Mouse (Mus musculus) hindbrain, embryonic 14.5 days (tissue): ENCODE data around the gene Slc9a2. TPM values are rescaled to one million over a fixed set of nuclear protein-coding genes. Genes with fewer than 3 reads are reported as not detected.

Experiments
- ATAC-seq: fragments of 200-750 bp; cut with Nextera tagmentation; 2 replicates; pipeline ENCODE4 v1.8.0; 2017; ENCODE audit warnings: moderate number of reproducible peaks, mild to moderate bottlenecking, moderate TSS enrichment, moderate library complexity; ENCODE audit not compliant: low FRiP score
- DNase-seq: peaks from one replicate; pipeline ENCODE4 v3.0.0-alpha.2; 2015; ENCODE audit warnings: low spot score
- H3K27ac ChIP-seq: fragments of 300-500 bp; sonication (generic); 2 replicates; pipeline ENCODE4 v1.5.1; 2014; ENCODE audit warnings: mild to moderate bottlenecking, moderate library complexity
- H3K27me3 ChIP-seq: fragments of 300-500 bp; sonication (generic); 2 replicates; pipeline ENCODE4 v1.6.1; 2014; ENCODE audit warnings: mild to moderate bottlenecking, low read length, mixed read lengths; ENCODE audit not compliant: control insufficient read depth, insufficient read depth
- H3K36me3 ChIP-seq: fragments of 300-500 bp; sonication (generic); replicated peaks from 2 replicates; pipeline ENCODE4 v1.6.1; 2014; ENCODE audit not compliant: control insufficient read depth, insufficient read depth
- H3K4me1 ChIP-seq: fragments of 300-500 bp; sonication (generic); replicated peaks from 2 replicates; pipeline ENCODE4 v1.6.1; 2014; ENCODE audit warnings: antibody characterized with exemption, low read length, mixed read lengths; ENCODE audit not compliant: control insufficient read depth, insufficient read depth
- H3K4me2 ChIP-seq: fragments of 300-500 bp; sonication (generic); replicated peaks from 2 replicates; pipeline ENCODE4 v1.6.1; 2014; ENCODE audit warnings: mild to moderate bottlenecking, moderate library complexity
- H3K4me3 ChIP-seq: fragments of 300-500 bp; sonication (generic); replicated peaks from 2 replicates; pipeline ENCODE4 v1.5.1; 2014; ENCODE audit warnings: mild to moderate bottlenecking, low read length
- H3K9ac ChIP-seq: fragments of 300-500 bp; sonication (generic); 2 replicates; pipeline ENCODE4 v1.6.1; 2014
- H3K9me3 ChIP-seq: fragments of 300-500 bp; sonication (generic); 2 replicates; pipeline ENCODE4 v1.6.1; 2016; ENCODE audit warnings: low read length; ENCODE audit not compliant: control insufficient read depth
- WGBS: fragments of 180-500 bp; shearing (Covaris S2); extraction: QIAGEN DNeasy Blood & Tissue Kit; methylation state at CpG from one replicate; pipeline ENCODE4 v1.1.7; 2014; 5-methylcytosine and 5-hydroxymethylcytosine counted together
- polyA plus RNA-seq: library from polyadenylated mRNA; unstranded; fragments of >200 nt; fragmentation: Nextera tagmentation; extraction: Ambion mirVana; gene quantifications from 2 replicates; pipeline ENCODE4 v1.2.1, GENCODE M21; 2014

Slc9a2 gene
- polyA plus RNA-seq, 1 experiment from 2014 or later, result 0.12 TPM

DNA sequence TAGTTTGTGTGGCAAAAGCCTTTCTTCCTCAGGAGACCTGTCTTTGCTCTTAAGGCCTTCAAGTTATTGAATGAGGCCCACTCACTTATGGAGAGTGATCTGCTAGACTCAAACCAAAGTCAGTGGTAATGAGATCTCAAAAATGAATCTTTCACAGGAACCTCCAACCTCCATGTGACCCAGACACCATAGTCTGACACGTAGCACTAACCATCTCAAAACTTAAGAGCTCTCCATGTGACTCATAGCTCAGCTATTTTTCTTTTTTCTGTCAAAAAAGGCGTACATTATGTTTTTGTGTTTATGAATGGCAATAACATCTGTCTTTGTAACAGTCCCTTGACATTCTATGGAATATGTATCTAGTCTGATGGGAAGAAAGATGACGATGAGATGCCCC lies 128.3 kb downstream of the Slc9a2 start:
- H3K4me3 ChIP-seq, result no peak overlapping the region
- DNase-seq, result no peak
- ATAC-seq, result no peak
- no peak overlapping the region for H3K9ac ChIP-seq
- no peaks in the 10 kb centered on the region for H3K9me3 ChIP-seq
- 84% methylated on average over 3 of the region's 3 CpGs for WGBS
- no peak overlapping the region for H3K4me2 ChIP-seq
- H3K27me3 ChIP-seq, result no peaks in the 10 kb centered on the region
- H3K27ac ChIP-seq, result no peak overlapping the region
- no peaks in the 10 kb centered on the region for H3K36me3 ChIP-seq
- H3K4me1 ChIP-seq, result no peaks in the 10 kb centered on the region

DNA sequence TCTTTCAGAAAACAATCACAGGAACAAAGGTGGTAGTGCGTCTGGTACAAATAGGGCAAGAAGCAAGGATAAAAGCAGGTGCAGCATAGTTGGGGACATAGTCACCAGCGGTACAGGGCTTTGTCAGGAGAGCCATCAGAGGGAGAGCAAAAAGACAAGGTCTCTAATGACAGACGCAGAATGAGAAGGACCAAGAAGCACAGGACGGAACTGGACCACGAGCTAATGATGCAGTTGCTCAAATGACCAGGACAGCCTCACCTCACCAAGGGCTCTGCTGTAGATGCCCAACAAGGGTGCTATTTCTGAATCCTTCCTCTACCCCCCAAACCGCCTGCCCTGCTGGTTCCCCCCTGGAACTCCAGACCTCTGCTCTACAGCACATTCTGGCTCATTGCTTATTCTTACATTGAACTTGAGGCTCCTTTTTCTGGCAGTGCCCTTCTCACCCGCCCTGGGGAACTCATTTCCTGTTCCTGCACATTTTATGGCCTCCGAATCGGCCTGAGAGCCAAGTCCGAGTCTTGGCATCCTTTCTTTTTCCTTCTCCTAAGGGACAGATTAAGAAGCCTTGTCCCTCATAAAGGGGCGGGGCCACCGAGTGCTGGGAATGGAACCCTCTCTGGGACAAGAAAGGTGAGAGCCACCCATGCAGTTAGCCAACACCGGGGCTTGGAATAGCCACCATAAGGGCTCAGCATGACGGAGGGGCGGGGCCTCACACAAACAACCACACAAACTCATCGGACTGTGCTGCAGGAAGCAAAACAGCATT lies 134.9 kb downstream of the Slc9a2 start:
- H3K4me2 ChIP-seq, result no peak overlapping the region
- H3K27ac ChIP-seq, result no peak overlapping the region
- H3K4me3 ChIP-seq, result no peak overlapping the region
- no peaks in the 10 kb centered on the region for H3K4me1 ChIP-seq
- WGBS, result 67% methylated on average over 16 of the region's 16 CpGs
- no peak overlapping the region for H3K9ac ChIP-seq
- H3K27me3 ChIP-seq, result no peaks in the 10 kb centered on the region
- no peak for ATAC-seq
- no peak for DNase-seq
- no peaks in the 10 kb centered on the region for H3K9me3 ChIP-seq
- H3K36me3 ChIP-seq, result no peaks in the 10 kb centered on the region

Other genes with a start within 250 kb of the Slc9a2 start
- not detected in 2 replicates for gene Il18r1, start 215.0 kb upstream of the Slc9a2 start, polyA plus RNA-seq
- gene Il18rap, start 165.2 kb upstream of the Slc9a2 start, polyA plus RNA-seq, result 0.04 and 0.13 TPM in 2 replicates
- 0.39 TPM in 1 of 2 replicates, not detected in the other for gene Slc9a4, start 100.5 kb upstream of the Slc9a2 start, polyA plus RNA-seq
- 8.6 and 9.8 TPM in 2 replicates for gene Mfsd9, start 110.1 kb downstream of the Slc9a2 start, polyA plus RNA-seq
- gene Tmem182, start 125.0 kb downstream of the Slc9a2 start, polyA plus RNA-seq, result 0.09 TPM in 1 of 2 replicates, not detected in the other